Mouse (Mus musculus): ENCODE measurements around the gene Wfdc15a. TPM values are rescaled to one million over a fixed set of nuclear protein-coding genes. Genes with fewer than 3 reads are reported as not detected.

Wfdc15a gene
- polyA plus RNA-seq, 1 experiment: 0.76 TPM

DNA sequence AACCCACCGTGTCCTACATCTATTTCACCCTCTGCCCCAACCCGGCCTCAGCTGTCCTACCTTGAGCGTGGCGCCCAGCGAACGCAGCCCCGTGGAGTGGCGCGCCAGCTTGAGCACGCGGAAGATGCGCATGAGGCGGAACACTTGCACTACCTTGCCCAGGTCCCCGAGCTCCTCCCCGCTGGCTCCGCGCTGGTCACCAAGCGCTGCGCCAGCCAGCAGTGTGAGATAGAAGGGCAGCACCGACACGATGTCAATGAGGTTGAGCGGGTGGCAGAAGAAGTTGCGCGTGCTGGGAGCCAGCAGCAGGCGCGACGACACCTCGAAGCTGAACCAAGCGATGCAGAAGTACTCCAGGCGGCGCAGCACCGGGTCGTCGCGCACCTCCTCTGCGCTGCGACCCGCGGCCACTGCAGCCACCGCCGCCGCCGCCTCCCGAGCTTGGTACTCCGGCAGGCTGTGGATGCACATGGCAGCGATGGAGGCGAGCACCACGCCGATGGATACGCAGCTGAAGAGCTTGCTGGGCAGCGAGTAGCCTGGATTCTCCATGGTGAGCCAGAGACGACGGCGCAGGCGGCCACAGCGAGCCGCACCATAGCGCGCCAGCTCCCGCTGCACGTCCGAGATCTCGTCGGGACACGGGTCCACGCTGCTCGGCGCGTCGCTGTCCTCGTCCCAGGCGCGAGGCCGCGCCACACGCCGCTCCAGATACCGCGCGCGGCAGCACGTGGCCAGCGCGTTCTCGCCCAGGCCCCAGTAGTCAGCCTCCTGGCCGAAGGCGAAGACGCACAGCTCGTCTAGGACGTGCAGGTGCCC lies 32.0 kb downstream of the Wfdc15a start:
- peaks cover 60% of the 10 kb centered on the region for H3K27me3 ChIP-seq (ENCODE audit: control insufficient read depth, insufficient read depth, insufficient read length)
- no peaks in the 10 kb centered on the region for H3K36me3 ChIP-seq (ENCODE audit: control insufficient read depth, insufficient read depth)
- H3K4me3 ChIP-seq (ENCODE audit: insufficient read depth, poor library complexity, severe bottlenecking): no peak overlapping the region
- no peaks in the 10 kb centered on the region for H3K79me3 ChIP-seq (ENCODE audit: low read depth)
- H3K79me2 ChIP-seq (ENCODE audit: control insufficient read depth, insufficient read depth): no peaks in the 10 kb centered on the region
- H3ac ChIP-seq (ENCODE audit: control insufficient read depth, insufficient read length, low read depth): no peak overlapping the region
- TF ChIP-seq CEBPB (IDR thresholded peaks at IDR 0.05; ENCODE audit: low read depth): no peak
- no peak for TF ChIP-seq MYOD1 (IDR thresholded peaks at IDR 0.05; ENCODE audit: control insufficient read depth, insufficient read length, low read depth)
- TF ChIP-seq MYOG (IDR thresholded peaks at IDR 0.05; ENCODE audit: control insufficient read depth, extremely low read depth, insufficient read length): no peak
- no peak for TF ChIP-seq USF1 (IDR thresholded peaks at IDR 0.05; ENCODE audit: low read depth)
- no peak for TF ChIP-seq MAX (IDR thresholded peaks at IDR 0.05)
- no peak for TF ChIP-seq CTCF (IDR thresholded peaks at IDR 0.05; ENCODE audit: control insufficient read depth, insufficient read depth, insufficient read length)
- no peak for TF ChIP-seq FOSL1 (IDR thresholded peaks at IDR 0.05; ENCODE audit: insufficient read depth, low read length, poor library complexity, severe bottlenecking)

DNA sequence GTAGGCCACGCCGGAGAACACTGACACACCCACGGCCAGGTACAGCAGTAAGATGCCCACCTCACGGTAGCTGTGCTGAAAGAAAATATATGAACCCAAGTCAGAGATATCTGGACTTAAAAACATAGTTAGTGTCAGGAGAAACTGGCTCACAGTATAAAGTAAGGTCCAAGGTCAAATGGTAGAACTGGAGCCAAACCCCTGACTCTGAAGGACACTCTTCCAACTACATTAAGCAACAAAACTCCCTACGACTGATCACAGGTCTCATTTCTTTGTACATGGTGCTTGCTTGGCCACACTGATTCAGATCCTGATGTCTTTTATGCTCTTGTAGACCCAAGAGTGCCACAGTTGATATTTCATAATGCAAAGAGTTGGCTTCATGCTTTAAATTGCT lies 35.0 kb downstream of the Wfdc15a start:
- H3K36me3 ChIP-seq (ENCODE audit: control insufficient read depth, insufficient read depth): no peaks in the 10 kb centered on the region
- TF ChIP-seq MYOD1 (IDR thresholded peaks at IDR 0.05; ENCODE audit: control insufficient read depth, insufficient read length, low read depth) (no peak), FOSL1 (IDR thresholded peaks at IDR 0.05; ENCODE audit: insufficient read depth, low read length, poor library complexity, severe bottlenecking) (no peak), CEBPB (IDR thresholded peaks at IDR 0.05; ENCODE audit: low read depth) (no peak)
- no peaks in the 10 kb centered on the region for H3K79me3 ChIP-seq (ENCODE audit: low read depth)
- H3K4me3 ChIP-seq (ENCODE audit: insufficient read depth, poor library complexity, severe bottlenecking): no peak overlapping the region
- no peaks in the 10 kb centered on the region for H3K79me2 ChIP-seq (ENCODE audit: control insufficient read depth, insufficient read depth)
- H3ac ChIP-seq (ENCODE audit: control insufficient read depth, insufficient read length, low read depth): no peak overlapping the region
- H3K27me3 ChIP-seq (ENCODE audit: control insufficient read depth, insufficient read depth, insufficient read length): peaks cover 45% of the 10 kb centered on the region

DNA sequence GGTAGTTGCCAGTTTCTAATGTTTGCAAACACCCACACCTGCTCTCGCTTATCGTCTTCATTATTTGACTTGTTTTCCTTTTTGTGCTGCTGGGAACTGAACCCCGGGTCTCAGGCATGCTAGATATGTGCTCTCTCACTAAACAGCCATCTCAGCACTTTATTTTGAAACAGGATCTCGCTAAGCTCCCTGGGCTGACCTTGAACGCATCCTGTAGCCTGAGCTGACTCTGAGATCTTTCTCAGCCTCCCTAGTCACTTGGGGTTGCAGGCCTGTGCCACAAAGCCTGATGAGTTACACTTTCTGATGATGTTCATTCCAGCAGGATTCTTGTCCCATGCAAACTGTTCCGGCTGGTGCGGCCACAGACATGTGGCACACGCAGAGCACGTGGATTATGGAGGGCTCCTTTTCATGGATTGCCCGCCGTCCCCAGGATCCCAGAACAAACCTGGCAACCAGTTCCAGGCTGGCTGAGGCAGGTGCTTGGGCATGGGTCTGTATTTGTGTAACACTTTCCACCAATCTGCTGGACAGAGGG lies 38.3 kb downstream of the Wfdc15a start:
- Histone ChIP-seq H3ac (ENCODE audit: control insufficient read depth, insufficient read length, low read depth) (no peak overlapping the region), H3K27me3 (ENCODE audit: control insufficient read depth, insufficient read depth, insufficient read length) (peaks cover 23% of the 10 kb centered on the region), H3K36me3 (ENCODE audit: control insufficient read depth, insufficient read depth) (no peaks in the 10 kb centered on the region), H3K4me3 (ENCODE audit: insufficient read depth, poor library complexity, severe bottlenecking) (no peak overlapping the region), H3K79me3 (ENCODE audit: low read depth) (no peaks in the 10 kb centered on the region), H3K79me2 (ENCODE audit: control insufficient read depth, insufficient read depth) (no peaks in the 10 kb centered on the region)
- TF ChIP-seq MYOG (IDR thresholded peaks at IDR 0.05; ENCODE audit: control insufficient read depth, extremely low read depth, insufficient read length): no peak

- no peak overlapping the region for H3K4me3 ChIP-seq (ENCODE audit: insufficient read depth, poor library complexity, severe bottlenecking)
- no peaks in the 10 kb centered on the region for H3K79me2 ChIP-seq (ENCODE audit: control insufficient read depth, insufficient read depth)
- H3K36me3 ChIP-seq (ENCODE audit: control insufficient read depth, insufficient read depth): peaks cover 13% of the 10 kb centered on the region
- H3ac ChIP-seq (ENCODE audit: control insufficient read depth, insufficient read length, low read depth): no peak overlapping the region
- H3K27me3 ChIP-seq (ENCODE audit: control insufficient read depth, insufficient read depth, insufficient read length): peaks cover 5% of the 10 kb centered on the region
- no peak for TF ChIP-seq MAX (IDR thresholded peaks at IDR 0.05)
- TF ChIP-seq MYOD1 (IDR thresholded peaks at IDR 0.05; ENCODE audit: control insufficient read depth, insufficient read length, low read depth): no peak
- no peak for TF ChIP-seq MYOG (IDR thresholded peaks at IDR 0.05; ENCODE audit: control insufficient read depth, extremely low read depth, insufficient read length)
- TF ChIP-seq FOSL1 (IDR thresholded peaks at IDR 0.05; ENCODE audit: insufficient read depth, low read length, poor library complexity, severe bottlenecking): no peak
- no peaks in the 10 kb centered on the region for H3K79me3 ChIP-seq (ENCODE audit: low read depth)
Observed at GRCm38 (mm10) chr2:164158838-164159237, 41.1 kb downstream of the Wfdc15a start.

GRCm38 (mm10) chr2:164156158-164156557 lies 43.8 kb downstream of the Wfdc15a start:
- H3K4me3 ChIP-seq (ENCODE audit: insufficient read depth, poor library complexity, severe bottlenecking): no peak overlapping the region
- no peaks in the 10 kb centered on the region for H3K79me3 ChIP-seq (ENCODE audit: low read depth)
- H3K36me3 ChIP-seq (ENCODE audit: control insufficient read depth, insufficient read depth): peaks cover 37% of the 10 kb centered on the region
- H3K27me3 ChIP-seq (ENCODE audit: control insufficient read depth, insufficient read depth, insufficient read length): no peaks in the 10 kb centered on the region
- TF ChIP-seq MYOD1 (IDR thresholded peaks at IDR 0.05; ENCODE audit: control insufficient read depth, insufficient read length, low read depth) (no peak), CEBPB (IDR thresholded peaks at IDR 0.05; ENCODE audit: low read depth) (no peak), FOSL1 (IDR thresholded peaks at IDR 0.05; ENCODE audit: insufficient read depth, low read length, poor library complexity, severe bottlenecking) (no peak), MYOG (IDR thresholded peaks at IDR 0.05; ENCODE audit: control insufficient read depth, extremely low read depth, insufficient read length) (no peak), MAX (IDR thresholded peaks at IDR 0.05) (no peak), USF1 (IDR thresholded peaks at IDR 0.05; ENCODE audit: low read depth) (no peak), CTCF (IDR thresholded peaks at IDR 0.05; ENCODE audit: control insufficient read depth, insufficient read depth, insufficient read length) (no peak)
- H3K79me2 ChIP-seq (ENCODE audit: control insufficient read depth, insufficient read depth): no peaks in the 10 kb centered on the region
- H3ac ChIP-seq (ENCODE audit: control insufficient read depth, insufficient read length, low read depth): no peak overlapping the region

GRCm38 (mm10) chr2:164154007-164154406 lies 45.9 kb downstream of the Wfdc15a start:
- no peaks in the 10 kb centered on the region for H3K79me3 ChIP-seq (ENCODE audit: low read depth)
- peaks cover 37% of the 10 kb centered on the region for H3K36me3 ChIP-seq (ENCODE audit: control insufficient read depth, insufficient read depth)
- no peak overlapping the region for H3ac ChIP-seq (ENCODE audit: control insufficient read depth, insufficient read length, low read depth)
- no peak for TF ChIP-seq USF1 (IDR thresholded peaks at IDR 0.05; ENCODE audit: low read depth)
- no peak for TF ChIP-seq MAX (IDR thresholded peaks at IDR 0.05)
- H3K4me3 ChIP-seq (ENCODE audit: insufficient read depth, poor library complexity, severe bottlenecking): no peak overlapping the region
- H3K27me3 ChIP-seq (ENCODE audit: control insufficient read depth, insufficient read depth, insufficient read length): no peaks in the 10 kb centered on the region
- no peaks in the 10 kb centered on the region for H3K79me2 ChIP-seq (ENCODE audit: control insufficient read depth, insufficient read depth)

Measured in C2C12 (cell line).